Mouse (Mus musculus) small intestine, adult 10 weeks (tissue): ENCODE data around the gene C1d. TPM values are rescaled to one million over a fixed set of nuclear protein-coding genes. Genes with fewer than 3 reads are reported as not detected.

ENCODE experiments used
- polyA plus RNA-seq: library from polyadenylated mRNA; stranded (reverse); fragments of 350-450 nt; fragmentation: Illumina TruSeq; extraction: RNeasy Lipid Tissue Mini Kit (QIAGEN cat#74804); gene quantifications from one replicate; pipeline ENCODE4 v1.2.3, GENCODE M21; 2014; ENCODE audit warnings: low replicate concordance

The C1d gene
- 127 TPM for polyA plus RNA-seq

GRCm38 (mm10) chr11:17257443-17257842, at the start of gene C1d:
Gene C1d (plus strand): TSS chr11:17257579.

GRCm38 (mm10) chr11:17211258-17212140, 45.9 kb upstream of the C1d start, which contains the start of gene Pno1:
Gene Pno1 (minus strand): TSS chr11:17211568.

Other genes with a start within 250 kb of the C1d start
- 3.3 TPM for gene Cnrip1, start 206.0 kb upstream of the C1d start, polyA plus RNA-seq
- 21.1 TPM for gene Plek, start 205.2 kb upstream of the C1d start, polyA plus RNA-seq
- gene Ppp3r1, start 98.3 kb upstream of the C1d start, polyA plus RNA-seq, result 282 TPM
- gene Wdr92, start 75.5 kb upstream of the C1d start, polyA plus RNA-seq, result 13.6 TPM
- gene Pno1, start 46.0 kb upstream of the C1d start, polyA plus RNA-seq, result 65.1 TPM